22 mouse cellular contexts compared by ENCODE assay signal in the genomic region with DNA sequence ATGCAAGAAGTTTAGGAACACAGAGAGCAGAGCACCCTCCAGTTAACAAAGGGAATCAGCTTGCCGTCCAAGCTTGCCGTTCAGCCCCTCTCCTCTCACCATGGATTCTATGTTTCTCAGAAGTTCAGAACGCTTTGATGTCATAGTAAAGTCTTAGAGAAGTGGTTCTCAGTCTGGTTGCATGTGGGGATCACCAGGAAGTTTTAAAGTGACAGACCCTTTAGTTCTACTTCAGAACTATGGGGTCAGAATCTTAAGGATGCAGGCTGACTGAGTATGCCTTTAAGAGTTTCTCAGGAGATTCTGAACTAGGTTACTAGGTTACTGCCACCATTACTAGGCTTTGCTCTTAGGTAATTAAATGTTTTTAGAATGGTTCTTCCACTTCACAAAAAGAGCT. TPM values are rescaled to one million over a fixed set of nuclear protein-coding genes. Genes with fewer than 3 reads are reported as not detected.
A peak's percentile ranks its signal among the peaks of the same experiment; 100 is the strongest.
DNase-seq lines count a peak whose midpoint lies in the region; ATAC-seq and TF ChIP-seq lines count a peak whose summit lies in the region.
"Had no signal": no experiment of that assay in that cellular context is flagged by ENCODE, and none has a peak within 500 bp of the region (broad histone marks: within the 10 kb centered on the region; RNA-seq: fewer than 3 reads in every experiment).

TSS of gene Gtsf2 (minus strand) at position 101 of the 400 bp plus-strand sequence.

- H3K36me3 ChIP-seq in heart, embryonic 11.5 days (ENCODE audit: control insufficient read depth, insufficient read depth, low read length) = no peaks in the 10 kb centered on the region
- H3K36me3 ChIP-seq in testis, adult 2 months (ENCODE audit: control insufficient read depth, insufficient read depth, low read length) = no peaks in the 10 kb centered on the region
- H3K36me3 ChIP-seq: G1E had no signal

- DNase-seq in heart, adult 11 months = peak; percentile 5
- no peak for DNase-seq in testis, postnatal 14 days (ENCODE audit: low spot score)
- peak; percentile 20 for DNase-seq in thymus, postnatal 0 days (ENCODE audit: low spot score)
- no peak for DNase-seq in thymus, postnatal 25 days
- DNase-seq: adrenal gland, adult 2 months; adrenal gland, adult 8-10 months; adrenal gland, postnatal 10 days; adrenal gland, postnatal 14 days; adrenal gland, postnatal 25 days; adrenal gland, postnatal 36 days; B cell, adult 2 months; cerebellum, adult 11 months; cerebellum, adult 11-12 months; cerebellum, adult 18-20 months had no signal

- H3K27ac ChIP-seq in heart, embryonic 11.5 days (ENCODE audit: low read depth, low read length) = no peak within 1 kb of the TSS
- no peak within 1 kb of the TSS for H3K27ac ChIP-seq in testis, adult 2 months (ENCODE audit: control insufficient read depth, insufficient read depth, low read depth, low read length)

- no peaks in the 10 kb centered on the region for H3K9me3 ChIP-seq in heart, embryonic 11.5 days (replicated peaks; ENCODE audit: control insufficient read depth, low read length)
- H3K9me3 ChIP-seq: G1E had no signal

- H3K4me1 ChIP-seq in heart, embryonic 11.5 days (ENCODE audit: control insufficient read depth, insufficient read depth, low read length) = no peaks in the 10 kb centered on the region
- no peaks in the 10 kb centered on the region for H3K4me1 ChIP-seq in testis, adult 2 months (ENCODE audit: control insufficient read depth, insufficient read depth, low read length)

- no peak within 1 kb of the TSS for H3K4me3 ChIP-seq in heart, embryonic 11.5 days (ENCODE audit: low read depth, low read length)
- H3K4me3 ChIP-seq in testis, adult 2 months (ENCODE audit: control insufficient read depth, low read depth, low read length) = peak within 1 kb of the TSS; percentile 81

- H3K9ac ChIP-seq in heart, embryonic 11.5 days (ENCODE audit: low read depth, low read length) = no peak within 1 kb of the TSS

- TF ChIP-seq CTCF in testis, adult 2 months (IDR thresholded peaks at IDR 0.05; ENCODE audit: control insufficient read depth, insufficient read depth, insufficient replicate concordance, low read depth, low read length) = no peak

- no peak within 1 kb of the TSS for H3K4me2 ChIP-seq in heart, embryonic 11.5 days

- no peak for ATAC-seq in heart, embryonic 11.5 days (replicated peaks; ENCODE audit: insufficient number of reproducible peaks, low FRiP score, low TSS enrichment)
- ATAC-seq: activated CD4-positive, CD25-positive, alpha-beta regulatory T cell, adult 4 months; CD4-positive, CD25-positive, alpha-beta regulatory T cell, adult 4 months; Patski had no signal

- peak; percentile 54; the same call in 1 of the 2 replicates for TF ChIP-seq POLR2A in testis, adult 2 months (IDR thresholded peaks at IDR 0.05; ENCODE audit: control insufficient read depth, low read depth, low read length)

- WGBS in heart, embryonic 11.5 days (ENCODE audit: insufficient replicate concordance) = 43% methylated on average over 3 of the region's 3 CpGs

- H3K27me3 ChIP-seq in heart, embryonic 11.5 days (ENCODE audit: control insufficient read depth, insufficient read depth, low read length) = no peaks in the 10 kb centered on the region
- H3K27me3 ChIP-seq in testis, adult 2 months (ENCODE audit: control insufficient read depth, insufficient read depth, low read length) = no peaks in the 10 kb centered on the region

RNA-seq across cellular contexts. Expression of gene Gtsf2, which starts in this region (rescaled TPM):
- not detected in 2 replicates for polyA plus RNA-seq in heart, embryonic 11.5 days (2014; fragmentation: Nextera tagmentation; extraction: Ambion mirVana)
- 111 and 129 TPM in 2 replicates for polyA plus RNA-seq in testis, adult 2 months (2012; rRNA removed)
- polyA plus RNA-seq in thymus, postnatal 0 days (2015; fragmentation: Nextera tagmentation; extraction: Ambion mirVana) = 0.20 and 0.49 TPM in 2 replicates
- polyA plus RNA-seq: activated CD4-positive, CD25-positive, alpha-beta regulatory T cell, adult 4 months; adrenal gland, adult 2 months; brain, embryonic 14.5 days; C2C12; CD4-positive, CD25-positive, alpha-beta regulatory T cell, adult 4 months; G1E had no signal

Comparison
In these comparisons a context has a peak if more than half of its experiments do, and no peak if none do; other contexts are left out.
1. RNA of gene Gtsf2 (polyA plus RNA-seq): 111 to 129 TPM in testis, adult 2 months; 0.20 to 0.49 TPM in thymus, postnatal 0 days and not detected in heart, embryonic 11.5 days; every median in the first group is over 10 times any median in the second.
2. Peak in DNase-seq in thymus, postnatal 0 days; RNA of the gene not detected or under 1 TPM.